Mouse (Mus musculus) cerebellum, postnatal 10 days (tissue): ENCODE data around the gene Bex2.

Source experiments
- DNase-seq, 2 experiments: peaks; one replicate each; pipeline ENCODE4 v3.0.0; 2021; ENCODE audit warnings: mixed read lengths in 2 of 2

The Bex2 gene

GRCm38 (mm10) chrX:136068020-136068419 lies at the start of gene Bex2:
Gene Bex2, minus strand, starts transcription at chrX:136068236.
- DNase-seq, result peak; percentile 53 to 70

DNA sequence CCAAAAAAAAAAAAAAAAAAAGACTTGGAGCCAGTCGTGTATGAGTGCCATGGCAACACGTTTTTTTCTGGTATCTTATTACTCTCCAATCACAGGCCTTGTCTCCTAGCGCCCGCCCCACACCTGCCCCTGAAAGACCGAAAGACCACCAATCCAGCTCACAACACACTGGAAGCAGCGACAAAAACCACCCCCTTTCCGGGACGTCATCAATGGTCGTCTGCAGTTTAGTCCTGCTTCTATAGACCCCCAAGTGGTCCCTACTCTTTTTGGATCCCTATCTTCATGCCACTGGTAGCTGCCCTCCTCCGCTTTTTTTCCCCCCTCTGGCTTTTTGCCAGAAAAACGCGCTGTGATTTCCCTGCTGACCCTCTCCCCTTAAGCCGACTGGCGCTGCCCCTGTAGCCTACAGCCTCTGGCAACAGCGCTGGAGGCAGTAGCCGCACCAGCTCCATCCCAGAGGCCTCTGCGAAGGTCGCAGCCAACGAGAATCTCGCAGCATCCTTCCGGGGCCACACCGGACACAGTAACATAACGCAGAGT lies 47.5 kb upstream of the Bex2 start:
- DNase-seq, result peak; percentile 83 to 86

- peak in 1 of 2 experiments; percentile 1 for DNase-seq
Measured at GRCm38 (mm10) chrX:136115015-136115414, 47.0 kb upstream of the Bex2 start.

GRCm38 (mm10) chrX:136107942-136108341 lies 39.9 kb upstream of the Bex2 start:
- DNase-seq, result peak; percentile 73 to 79

DNA sequence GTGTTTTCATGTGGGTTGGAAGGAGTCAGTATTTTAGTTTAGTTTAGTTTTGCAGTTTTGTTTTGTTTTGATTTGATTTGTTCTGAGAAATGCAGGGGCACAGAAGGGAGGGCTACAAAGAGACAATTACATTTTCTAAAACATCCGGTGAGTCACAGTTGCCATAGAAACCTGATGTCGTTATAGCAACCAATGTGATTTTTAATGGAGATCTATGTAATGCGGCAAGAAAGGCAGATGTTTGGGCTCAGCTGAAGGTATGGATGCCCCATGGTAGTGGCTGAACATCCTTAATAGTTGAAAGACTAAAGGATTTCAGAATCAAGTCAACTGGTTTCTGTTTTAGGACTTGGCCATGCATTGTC lies 36.7 kb upstream of the Bex2 start:
- DNase-seq, result no peak

DNA sequence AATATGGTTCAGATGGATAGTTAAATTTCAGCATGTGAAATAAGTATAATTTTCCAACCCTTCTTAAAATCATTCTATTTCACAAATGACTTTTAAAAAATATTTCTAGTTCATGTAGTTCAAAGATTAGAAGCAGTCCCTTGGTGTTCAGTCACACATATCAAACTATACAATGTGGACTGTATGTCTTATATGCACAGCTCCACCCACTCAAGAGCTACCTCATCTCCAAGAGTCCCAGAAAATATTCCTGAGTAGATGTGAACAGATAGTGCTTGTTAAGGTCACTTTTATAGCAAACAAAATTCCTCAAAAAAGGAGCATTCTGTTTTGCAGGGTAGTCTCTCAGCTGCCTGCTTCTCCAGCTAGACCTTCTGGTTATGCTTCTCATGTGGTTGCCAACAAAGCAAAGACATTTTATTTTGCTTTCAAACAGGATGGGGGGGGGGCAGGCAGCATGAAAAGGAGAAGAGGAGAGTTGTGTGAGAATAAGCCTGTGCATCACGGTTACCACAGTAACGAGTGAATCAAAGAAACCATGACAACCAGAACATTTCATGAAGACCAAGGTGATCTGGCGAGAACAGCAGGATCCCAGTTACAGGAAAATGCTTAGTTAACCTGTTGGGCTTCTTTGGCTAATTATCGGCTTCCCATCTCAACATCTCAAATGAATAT lies 36.1 kb upstream of the Bex2 start:
- DNase-seq, result no peak

GRCm38 (mm10) chrX:136094421-136094820 lies 26.4 kb upstream of the Bex2 start:
- DNase-seq, result peak in 1 of 2 experiments; percentile 2

GRCm38 (mm10) chrX:136092497-136093279 lies 24.7 kb upstream of the Bex2 start:
- no peak for DNase-seq

DNA sequence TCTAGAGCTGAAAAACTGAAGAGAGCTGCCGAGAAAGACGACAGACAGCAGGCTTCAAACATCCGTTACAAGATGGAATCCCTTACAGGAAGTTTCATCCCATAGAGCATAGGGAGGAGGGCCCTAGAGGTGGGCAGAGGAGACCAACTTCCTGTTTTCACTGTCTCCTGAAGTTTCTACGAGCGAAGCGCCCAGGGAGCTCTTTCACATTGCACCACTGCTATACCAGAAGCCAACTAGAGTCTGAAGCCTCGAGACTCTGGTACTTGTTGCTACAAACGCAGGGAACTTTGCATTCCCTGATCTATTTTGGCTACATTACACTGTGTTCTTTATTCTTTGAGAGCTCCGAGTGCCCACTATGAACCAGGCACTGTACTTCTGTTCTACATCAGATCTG lies 17.1 kb upstream of the Bex2 start, which contains the start of gene Nxf3:
Gene Nxf3, minus strand, starts transcription at position 101 of the 400 bp plus-strand sequence.
- DNase-seq, result no peak

- DNase-seq, result peak; percentile 75 to 78
Measured at GRCm38 (mm10) chrX:136067201-136067991, 640 bp downstream of the Bex2 start.

DNA sequence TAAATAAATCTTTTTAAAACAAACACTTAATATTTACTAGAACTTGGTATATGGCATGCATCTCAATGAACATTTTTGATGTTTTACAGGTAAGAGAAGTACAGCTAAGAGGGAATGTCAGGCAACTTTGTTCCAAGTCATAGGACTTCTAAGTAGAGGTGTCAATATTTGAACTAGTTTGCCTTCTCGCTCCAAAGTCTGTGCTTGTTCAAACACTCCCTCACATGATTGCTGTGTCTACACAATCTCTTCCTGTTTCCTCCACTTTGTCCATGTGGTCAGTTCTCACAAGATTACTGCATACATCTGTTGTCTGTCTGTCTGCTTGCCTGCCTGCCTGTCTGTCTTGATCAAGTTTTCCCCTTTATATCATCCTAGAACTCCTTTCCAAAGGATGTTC lies 7.3 kb downstream of the Bex2 start:
- no peak for DNase-seq

- no peak for DNase-seq
Measured at GRCm38 (mm10) chrX:136051219-136051618, 16.8 kb downstream of the Bex2 start.

DNA sequence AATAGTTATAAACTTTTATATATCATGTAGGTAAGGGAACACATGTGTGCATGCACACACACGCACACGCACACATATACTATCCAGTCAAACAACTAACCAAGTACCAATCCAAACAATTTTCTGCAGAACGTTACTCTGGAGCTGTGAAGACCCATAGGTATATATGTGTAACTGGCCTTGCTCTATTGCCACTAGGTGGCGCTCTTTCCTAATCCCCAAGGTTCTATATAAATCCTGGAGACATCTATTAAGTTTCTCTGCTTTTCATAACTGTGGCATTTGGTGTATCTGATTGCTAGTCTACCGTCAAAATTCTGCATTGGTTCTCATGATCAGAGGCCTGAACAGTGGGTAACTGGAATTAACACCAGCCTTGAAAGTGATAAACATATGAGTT lies 20.5 kb downstream of the Bex2 start:
- peak; percentile 80 to 85 for DNase-seq

GRCm38 (mm10) chrX:136043726-136044125 lies 24.3 kb downstream of the Bex2 start:
- DNase-seq, result no peak

DNA sequence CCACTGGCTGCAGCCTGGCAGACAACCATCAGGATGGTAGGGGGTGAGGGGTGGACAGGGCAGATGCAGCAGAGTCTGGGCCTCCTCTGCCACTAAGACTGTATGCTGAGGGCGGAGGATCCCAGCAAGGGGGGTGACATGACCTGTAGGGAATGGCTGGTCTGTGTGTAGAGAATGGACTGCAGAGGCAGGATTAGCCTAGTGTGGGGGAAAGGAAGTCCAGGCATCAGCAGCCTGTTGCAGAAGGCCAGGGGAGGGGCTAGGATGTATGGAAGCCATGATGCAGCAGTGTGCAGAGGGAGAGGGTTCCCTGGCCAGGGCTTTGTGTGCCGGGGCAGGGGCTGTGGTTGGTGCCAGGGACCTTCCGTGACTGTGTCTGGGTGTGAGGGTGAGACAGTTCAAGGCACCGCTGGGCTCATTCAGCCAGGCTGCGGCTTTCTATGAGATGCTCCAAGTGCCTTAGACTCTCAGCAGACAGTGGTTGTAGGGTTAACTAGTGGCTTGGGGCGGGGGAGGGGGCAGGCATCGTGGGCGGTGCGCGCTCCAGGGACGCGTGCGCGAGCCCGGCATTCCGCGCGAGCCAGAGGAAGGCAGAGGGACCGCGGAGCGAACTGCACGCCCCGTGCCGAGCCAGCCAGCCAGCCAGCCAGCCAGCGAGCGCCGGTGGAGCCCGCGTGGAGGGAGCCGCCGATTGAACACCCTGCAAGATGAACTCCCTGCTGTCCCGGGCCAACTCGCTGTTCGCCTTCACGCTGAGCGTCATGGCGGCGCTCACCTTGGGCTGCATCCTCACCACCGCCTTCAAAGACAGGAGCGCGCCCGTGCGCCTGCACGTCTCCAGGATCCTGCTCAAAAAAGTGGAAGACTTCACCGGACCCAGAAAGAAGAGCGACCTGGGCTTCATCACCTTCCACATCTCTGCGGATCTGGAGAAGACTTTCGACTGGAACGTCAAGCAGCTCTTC lies 35.0 kb downstream of the Bex2 start, which contains the start of gene Arxes1:
Gene Arxes1, plus strand, starts transcription at position 569 of the 965 bp plus-strand sequence.
- peak; percentile 49 to 64 for DNase-seq

DNA sequence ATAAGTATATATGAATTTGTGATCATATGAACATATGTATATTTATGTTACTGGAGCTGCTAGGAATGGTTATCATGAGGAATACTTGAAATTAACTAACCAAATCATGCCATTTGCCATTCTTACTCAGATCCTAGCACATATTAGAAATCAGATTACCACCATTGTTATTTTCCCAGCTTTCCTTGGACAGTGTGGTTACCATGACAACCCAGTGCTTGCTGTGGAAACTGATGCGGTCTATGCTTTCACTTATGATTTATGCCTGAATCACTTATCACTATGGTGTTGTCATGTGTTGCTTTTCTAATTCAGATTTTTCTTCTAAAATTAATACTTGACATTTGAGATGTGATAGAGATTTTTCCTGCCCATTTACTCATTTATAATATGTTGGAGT lies 37.7 kb downstream of the Bex2 start:
- DNase-seq, result no peak
